Mouse (Mus musculus) CD4-positive helper T cell, adult 2 months (primary cell): ENCODE measurements around the gene 1700001K19Rik.
"Not testable (repeated sequence)": the region's sequence is repeated elsewhere in the genome, so short reads cannot be mapped to it uniquely, and the experiment has no call there.

Experiments
- DNase-seq: peaks from one replicate; pipeline ENCODE4 v3.0.0-alpha.2; 2012; ENCODE audit warnings: low read depth, missing footprints, low spot score

The 1700001K19Rik gene

DNA sequence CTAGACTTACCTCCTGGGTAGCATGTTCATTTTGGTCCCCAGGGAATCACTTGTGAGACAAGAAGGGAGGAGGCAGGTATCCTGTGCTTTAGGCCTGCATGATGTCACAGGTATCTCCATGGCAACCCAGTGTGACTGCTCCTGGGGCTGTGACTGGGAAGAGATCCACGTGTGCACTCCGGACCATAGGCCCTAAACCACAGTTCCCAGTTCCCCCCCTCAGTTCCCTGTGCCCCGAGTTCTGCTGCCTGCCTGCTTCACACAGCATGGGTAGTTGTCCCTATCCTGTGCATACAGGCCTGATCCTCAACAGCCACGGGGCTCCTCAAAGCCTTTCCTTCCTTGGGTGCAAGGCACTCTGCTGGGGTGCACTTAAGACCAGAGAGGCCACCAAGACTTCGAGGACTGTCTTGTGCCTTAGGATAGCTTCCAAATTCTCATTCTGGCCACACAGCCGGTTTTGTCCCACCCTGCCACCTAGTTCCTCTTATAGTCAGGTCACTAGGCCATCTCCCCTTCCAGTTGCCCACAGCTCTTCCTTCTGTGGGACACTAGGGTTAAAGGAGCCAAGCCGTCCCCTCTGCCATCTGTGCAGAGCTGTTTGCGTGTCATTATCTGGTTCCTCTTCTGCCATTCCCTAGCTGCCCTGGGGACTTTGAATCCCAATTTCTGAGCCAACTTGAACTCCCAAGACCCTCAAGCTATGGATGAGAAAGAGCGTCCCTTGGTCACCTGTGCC, at the start of gene 1700001K19Rik:
Gene 1700001K19Rik (minus strand): TSS at position 59 of the 739 bp plus-strand sequence.
- DNase-seq = no peak

DNA sequence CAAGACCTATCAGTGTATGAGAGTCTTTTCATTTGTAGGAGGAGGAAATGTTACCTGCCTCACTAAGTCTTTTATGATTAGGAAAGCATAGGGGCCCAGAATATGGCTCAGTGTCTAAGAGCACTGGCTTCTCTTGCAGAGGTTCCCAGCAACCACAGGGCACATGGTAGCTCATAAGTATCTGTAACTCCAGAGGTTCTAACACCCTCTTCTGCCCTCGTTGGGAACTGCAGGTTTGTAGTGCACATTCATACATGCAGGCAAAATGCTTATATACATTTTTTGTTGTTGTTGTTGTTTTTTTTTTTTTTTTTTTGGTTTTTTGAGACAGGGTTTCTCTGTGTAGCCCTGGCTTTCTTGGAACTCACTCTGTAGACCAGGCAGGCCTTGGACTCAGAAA, 44.0 kb upstream of the 1700001K19Rik start:
- no peak for DNase-seq

DNA sequence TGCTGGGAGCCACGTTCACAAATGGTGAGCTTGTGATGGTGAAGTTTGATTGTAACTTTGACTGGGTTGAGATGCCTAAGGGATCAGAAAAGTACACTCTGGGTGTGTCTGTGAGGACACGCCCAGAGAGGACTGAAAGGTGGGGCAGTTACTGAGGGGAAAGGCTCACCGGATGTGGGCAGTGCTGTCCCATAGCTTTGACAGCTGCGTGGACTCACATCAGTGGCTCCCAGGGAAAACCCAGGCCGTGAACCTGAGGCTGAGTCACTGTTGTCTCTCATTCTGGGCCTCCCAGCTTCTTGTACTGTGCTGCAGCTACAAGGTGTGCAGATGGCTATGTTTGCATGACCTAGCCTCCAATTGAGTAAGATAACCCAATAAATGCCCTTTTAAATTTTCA, 43.1 kb upstream of the 1700001K19Rik start:
- DNase-seq = no peak

DNA sequence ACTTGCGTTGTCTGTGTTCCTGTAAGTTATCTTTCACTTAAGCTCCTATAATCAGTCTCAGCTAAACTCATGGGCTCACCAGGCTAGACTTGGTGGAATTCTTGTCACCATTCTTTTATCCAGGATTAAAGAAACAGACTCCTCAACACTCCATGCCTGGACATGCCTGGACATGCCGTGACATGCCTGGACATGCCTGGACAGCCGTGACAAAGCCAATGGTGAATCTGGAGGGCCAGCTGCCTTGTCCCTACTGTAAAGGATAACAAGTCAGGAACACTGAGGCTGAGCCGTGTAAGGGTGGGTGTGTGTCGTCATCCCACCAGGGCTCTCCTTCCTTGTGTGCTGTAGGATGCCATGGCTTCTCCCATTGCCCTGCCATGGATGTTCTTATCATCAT, 42.6 kb upstream of the 1700001K19Rik start:
- DNase-seq = no peak

DNA sequence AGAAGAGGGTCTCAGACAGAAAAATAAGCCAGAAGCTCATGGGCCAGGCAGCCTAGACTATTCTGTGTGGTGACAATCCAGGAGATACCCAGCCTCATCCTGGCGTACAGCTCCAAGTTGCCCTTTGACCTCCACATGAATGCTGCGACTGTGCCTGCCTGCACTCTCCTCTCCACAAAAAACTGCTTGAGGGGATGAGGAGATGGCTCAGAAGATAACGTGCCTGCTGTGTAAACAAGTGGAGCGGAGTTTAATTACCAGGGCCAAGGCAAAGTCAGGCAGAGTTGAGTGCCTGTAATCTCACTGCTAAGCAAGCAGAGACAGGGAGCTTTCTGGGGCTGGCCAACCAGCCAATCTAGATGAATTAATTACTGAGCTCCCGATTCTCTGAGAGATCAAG, 33.6 kb upstream of the 1700001K19Rik start:
- DNase-seq = no peak

DNA sequence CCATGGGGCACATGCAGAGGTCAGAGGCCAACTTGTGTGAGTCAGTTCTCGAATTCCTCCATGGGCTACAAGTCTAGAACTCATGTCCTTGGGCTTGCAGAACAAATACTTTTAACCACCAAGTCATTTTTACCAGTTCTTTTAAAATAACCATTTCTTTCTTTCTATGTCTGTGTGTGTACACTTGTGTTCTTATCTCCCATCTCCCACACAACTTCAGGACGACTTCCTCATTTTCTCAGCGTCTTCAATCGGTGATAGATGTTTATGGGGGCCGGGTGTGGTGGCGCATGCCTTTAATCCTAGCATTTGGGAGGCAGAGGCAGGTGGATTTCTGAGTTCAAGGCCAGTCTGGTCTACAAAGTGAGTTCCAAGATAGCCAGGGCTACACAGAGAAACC, 31.8 kb upstream of the 1700001K19Rik start:
- DNase-seq = no peak

DNA sequence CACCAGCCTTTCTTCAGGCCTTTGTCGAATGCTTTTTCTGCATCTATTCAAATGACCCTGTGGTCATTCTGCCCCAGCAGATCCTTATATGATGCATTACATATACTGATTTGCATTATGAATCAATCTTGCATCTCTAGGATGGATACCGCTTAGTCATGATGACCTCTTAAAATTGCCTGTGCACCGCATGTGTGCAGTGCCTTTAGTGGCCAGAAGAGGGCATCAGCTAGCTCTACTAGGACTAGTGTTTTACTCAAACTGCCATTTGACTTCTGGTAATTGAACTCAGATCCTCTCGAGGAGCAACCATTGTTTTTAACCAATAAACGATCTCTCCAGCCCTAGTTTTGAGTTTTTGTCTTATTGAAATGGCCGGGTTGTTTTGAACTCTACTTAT, 31.4 kb upstream of the 1700001K19Rik start:
- DNase-seq = peak; percentile 28

DNA sequence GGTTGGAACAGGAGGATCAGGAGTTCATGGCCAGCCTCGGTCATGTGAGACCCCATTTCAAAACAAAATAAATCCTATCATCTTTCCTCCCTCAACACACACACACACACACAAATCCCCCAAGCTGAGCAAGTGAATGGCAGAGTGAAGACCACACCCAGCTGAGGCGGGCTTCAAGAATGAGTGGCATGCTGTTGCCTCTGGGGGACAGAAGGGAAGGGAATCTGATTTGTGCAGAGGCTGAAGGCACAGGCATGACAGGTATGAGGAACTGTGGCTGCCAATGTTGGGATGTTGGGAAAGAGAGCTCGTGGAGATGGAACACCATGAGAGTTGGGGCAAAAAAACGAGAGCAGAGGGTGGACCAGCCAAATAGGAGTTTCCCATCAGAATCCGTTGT, 28.9 kb upstream of the 1700001K19Rik start:
- no peak for DNase-seq

DNA sequence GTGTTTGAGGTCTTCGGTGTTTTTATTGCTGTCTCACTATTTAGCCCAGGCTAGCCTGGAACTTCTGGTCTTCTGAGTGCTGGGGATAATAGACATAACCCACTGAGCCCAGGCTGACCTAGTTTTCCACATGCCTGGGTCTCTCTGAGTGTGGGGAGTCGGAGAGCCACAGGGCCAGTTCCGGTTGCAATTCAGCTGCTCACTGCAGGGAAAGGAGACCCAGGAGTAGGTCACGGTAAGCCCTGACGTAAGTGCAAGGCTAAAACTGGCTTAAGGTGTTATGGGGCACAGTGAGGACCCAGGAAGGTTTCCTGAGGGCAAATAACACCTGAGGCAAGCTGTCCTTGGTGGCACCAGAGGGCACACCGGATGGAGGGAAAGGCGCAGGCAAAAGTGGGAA, 25.0 kb upstream of the 1700001K19Rik start:
- no peak for DNase-seq

DNA sequence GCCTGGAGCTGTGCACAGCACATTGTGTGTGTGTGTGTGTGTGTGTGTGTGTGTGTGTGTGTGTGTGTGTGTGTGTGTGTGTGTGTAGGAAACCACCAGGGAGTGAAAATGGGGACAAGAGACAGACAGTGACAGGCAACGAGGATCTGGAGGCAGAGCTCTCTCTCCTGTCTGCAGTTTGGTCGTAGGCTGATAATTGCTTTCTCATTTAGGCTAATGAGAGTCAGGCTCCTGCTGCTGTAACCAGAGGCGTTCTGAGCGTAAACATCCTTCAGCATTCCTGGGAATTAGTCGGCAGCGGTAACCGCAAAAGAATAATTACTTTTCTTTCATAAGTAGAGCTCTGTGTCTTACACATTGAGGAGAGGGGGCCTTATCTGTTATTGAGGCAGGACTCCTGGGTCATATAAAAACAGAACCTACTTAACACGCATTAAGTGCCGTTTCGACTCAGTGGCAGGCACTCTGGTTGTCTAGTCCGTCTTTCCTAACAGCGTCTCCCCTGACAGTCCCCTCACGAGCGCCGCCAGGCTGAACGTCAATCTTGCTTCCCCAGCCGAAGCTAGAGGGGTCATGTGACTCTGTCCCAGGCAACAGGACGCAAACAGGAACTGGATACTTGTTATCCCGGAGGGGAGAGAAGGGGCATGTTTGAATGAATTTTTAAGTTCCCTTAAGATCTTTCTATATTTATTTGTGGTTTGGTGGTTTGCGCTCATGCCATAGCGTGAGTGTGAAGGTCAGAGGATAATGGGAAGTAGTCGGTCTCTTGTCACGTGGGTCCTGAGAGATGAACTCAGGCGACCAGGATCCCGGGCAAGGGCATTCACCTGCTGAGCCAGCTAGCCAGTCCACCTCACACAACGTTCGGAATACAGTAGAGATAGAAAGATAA, 24.2 kb upstream of the 1700001K19Rik start:
- peak; percentile 42 for DNase-seq

DNA sequence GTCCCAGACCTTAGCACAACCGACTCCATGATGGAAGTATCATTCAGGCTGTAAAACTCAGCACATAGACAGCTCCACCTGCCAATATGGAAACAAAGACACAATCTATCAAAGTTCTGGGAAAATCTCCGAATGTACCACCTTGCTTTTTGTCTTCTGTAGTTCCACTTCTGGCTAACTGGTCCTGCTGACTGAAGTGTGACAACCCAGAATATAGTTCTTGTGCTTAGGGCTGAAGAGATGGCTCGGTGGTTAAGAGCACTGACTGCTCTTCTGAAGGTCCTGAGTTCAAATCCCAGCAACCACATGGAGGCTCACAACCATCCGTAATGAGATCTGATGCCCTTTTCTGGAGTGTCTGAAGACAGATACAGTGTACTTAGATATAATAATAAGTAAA, 23.0 kb upstream of the 1700001K19Rik start:
- DNase-seq = not testable (repeated sequence)

DNA sequence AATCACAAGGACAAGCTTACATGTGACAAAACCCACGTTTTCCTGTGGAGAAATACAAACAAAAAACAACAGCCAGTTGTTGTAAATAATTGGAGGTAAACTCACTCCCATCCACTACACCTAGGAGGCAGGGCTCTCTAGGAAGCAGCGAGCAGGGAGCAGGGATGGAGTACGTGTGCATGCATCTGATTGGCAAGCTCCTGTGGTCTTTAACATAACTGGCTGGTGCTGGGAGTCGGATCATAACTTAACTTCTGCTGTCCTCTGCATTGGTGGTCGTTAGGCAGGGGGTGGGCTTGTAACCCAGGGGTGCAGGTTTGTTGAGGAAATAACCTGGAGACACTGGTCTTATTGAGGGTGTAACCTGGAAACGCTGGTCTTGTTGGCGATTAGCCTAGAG, 21.3 kb upstream of the 1700001K19Rik start:
- DNase-seq = no peak

DNA sequence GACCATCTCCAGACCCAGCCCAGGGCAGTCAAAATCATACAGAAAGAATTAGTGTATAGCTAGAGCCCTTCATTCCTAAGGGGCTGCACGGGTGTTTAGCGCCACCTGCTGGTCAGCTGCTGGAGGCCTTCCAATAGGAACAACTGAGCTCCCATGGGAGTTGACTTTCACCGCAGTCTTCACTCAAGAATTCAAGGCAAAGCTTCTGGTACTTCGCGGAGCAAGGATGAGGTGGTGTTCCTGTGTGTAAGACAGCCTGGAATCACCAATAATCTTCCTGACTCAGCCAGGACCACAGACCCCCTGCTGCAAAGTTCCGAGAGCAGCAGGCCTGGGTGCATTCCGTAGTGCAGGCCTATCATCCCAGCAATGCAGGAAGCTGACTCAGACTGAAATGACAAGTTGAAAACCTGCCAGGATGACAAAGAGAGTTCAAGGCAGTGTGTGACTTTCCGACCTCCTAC, 20.6 kb upstream of the 1700001K19Rik start:
- DNase-seq = peak; percentile 76

DNA sequence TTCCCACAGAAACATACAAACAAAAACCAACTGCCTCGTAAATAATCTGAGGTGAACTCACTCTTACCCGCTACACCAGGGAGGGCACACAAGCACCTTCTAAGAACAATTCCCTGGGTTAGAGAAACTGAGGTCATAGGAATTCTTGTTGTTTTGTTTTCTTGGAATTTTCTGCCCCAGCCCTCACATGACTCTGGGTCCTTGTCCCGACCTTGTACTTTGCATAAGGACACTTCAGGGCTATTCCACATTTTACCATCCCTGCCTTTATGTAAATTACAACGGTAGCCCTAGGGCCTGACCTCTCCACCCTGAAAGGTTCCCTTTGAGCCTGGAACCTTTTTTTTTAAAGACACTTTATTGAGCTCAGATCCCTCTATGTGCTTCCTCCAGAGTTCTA, 20.1 kb upstream of the 1700001K19Rik start, which contains the start of gene Hsp90aa1:
Gene Hsp90aa1 (minus strand): TSS at position 173 of the 400 bp plus-strand sequence.
- DNase-seq = no peak

DNA sequence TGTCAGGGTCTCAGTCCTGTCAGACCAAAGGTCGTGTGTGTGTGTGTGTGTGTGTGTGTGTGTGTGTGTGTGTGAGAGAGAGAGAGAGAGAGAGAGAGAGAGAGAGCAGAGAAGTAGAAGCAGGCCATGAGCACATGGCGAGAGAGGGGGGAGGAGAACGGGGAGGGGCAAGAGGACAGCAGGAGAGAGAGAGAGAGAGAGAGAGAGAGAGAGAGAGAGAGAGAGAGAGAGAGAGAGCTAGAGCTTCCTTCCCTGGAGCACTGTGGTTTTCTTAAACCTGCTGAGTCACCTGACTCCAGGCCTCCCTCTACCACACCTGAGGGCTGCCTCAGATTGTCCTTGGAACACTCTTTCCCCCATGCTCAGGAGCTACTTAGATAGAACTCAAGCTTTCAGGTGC, 18.9 kb upstream of the 1700001K19Rik start:
- DNase-seq = peak; percentile 44

DNA sequence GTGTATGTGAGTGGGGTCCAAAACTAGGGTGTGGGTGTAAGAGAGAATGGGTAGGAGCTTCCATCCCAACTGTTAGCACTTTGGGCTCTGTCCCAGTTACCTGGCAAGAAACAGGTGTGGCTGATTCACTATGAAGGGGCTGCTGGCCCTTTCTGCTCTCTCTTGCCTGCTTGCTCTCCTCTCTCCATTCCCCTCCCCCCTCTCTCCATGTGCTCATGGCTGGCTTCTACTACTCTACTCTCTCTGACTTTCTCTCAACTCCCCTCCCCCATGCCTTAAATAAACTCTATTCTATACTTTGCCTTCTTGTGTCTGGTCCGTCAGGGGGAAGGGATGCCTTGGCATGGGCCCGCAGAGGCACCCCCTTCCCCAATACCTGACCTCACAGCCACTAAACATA, 18.3 kb upstream of the 1700001K19Rik start:
- DNase-seq = no peak

DNA sequence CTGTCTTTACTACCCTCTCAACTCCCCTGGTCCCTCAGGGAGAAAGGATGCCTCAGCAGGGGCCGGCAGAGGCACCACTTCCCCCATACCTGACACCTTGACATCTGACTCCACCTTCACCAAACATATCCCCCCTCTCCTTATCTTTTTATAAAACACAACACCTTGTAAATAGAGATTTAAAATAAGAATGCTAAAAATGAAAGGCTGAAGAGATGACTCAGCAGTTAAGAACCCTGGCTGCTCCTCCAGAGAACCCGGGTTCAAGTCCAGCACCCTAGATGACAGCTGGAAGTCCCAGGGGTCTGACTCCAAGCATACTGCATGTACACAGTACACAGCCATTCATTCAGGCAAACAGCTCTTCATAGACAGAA, 16.7 kb upstream of the 1700001K19Rik start:
- DNase-seq = no peak

DNA sequence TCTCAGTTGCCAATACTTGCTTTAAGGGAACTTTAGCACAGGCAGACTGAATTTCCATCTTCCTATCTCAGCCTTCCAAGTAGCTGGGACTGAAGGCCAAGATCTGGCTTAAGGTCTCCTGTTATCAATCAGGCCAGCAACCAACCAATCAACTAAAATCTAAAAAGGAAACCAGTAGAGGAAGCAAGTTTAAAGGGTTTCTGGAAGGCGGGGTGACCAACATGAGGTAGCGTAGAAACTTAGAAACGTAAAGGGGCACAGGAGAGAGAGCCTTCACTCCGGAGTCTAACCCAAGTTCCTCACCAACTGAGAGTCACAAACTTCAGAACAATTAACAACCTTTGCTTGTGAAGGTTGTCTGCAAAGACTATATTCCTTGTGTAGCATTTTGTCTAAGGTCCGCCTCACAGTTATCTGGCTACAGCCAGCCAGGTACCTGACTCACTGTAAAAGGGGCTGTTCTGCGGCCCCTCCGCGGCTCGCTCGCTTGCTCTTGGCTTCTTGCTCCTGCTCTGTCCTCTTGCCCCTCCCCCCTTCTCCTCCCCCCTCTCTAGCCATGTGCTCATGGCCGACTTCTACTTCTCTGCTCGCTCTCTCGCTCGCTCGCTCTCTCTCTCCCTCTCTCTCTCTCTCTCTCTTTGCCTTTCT, 16.2 kb upstream of the 1700001K19Rik start:
- DNase-seq = no peak

DNA sequence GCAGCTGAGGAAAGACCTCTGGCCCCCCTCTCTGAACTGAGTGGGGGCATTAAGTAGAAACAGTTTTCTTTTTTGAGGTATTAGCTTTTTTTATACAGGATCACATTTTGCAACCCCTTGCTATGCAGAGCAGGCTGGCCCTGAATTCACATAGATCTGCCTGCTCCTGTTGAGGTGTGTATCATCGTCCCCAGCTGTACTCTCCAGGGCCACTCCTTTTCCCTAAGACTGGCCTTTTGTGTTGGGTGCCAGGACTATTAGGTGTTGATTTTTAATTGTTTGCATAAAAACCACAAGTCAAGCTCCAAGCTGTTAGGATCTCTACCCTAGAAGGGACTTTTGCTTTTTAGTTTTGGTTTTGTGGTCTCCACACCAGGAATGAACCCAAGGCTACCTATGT, 15.7 kb upstream of the 1700001K19Rik start:
- DNase-seq = no peak

DNA sequence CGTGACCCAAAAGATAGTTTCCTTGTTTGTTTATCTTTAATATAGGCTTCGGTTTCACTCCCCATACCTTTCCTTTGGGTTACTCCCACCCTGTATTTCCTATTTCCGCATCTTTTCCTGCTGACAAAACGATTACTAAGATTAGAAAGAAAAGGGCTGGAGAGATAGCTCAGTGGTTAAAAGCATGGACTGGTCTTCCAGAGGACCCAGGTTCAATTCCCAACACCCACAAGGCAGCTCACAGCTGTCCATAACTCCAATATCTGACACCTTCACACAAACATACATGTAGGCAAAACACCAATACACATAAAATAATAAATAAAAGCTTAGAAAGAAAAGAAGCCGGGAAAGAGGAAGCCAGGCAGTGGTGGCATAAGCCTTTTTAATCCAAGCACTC, 15.0 kb upstream of the 1700001K19Rik start:
- no peak for DNase-seq

DNA sequence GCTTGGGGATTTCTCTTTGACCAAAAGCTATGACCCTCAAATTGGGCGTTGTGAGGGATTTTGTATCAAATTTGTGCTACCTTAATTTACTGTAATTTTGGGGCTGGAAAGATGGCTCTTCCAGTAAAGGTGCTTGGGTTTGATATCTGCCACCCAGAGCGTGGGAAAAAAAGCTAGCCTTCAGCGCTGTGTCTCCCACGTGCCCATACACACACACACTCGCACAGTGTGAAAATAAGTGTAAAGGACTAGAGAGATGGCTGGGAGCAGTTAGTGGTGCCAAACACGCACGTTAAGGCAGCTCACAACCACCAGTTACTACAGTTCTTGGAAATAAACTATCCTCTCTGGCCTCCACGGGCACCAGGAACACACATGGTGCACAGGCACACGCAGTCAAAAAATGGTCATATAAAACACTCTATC, 14.6 kb upstream of the 1700001K19Rik start:
- DNase-seq = no peak
